Mouse (Mus musculus) brain, embryonic 18.5 days (tissue): Measurements from ENCODE around the gene Grin2a.

Source experiments
- DNase-seq: peaks from one replicate; pipeline ENCODE4 v3.0.0-alpha.2; 2012; ENCODE audit warnings: low read depth, low spot score

The Grin2a gene

DNA sequence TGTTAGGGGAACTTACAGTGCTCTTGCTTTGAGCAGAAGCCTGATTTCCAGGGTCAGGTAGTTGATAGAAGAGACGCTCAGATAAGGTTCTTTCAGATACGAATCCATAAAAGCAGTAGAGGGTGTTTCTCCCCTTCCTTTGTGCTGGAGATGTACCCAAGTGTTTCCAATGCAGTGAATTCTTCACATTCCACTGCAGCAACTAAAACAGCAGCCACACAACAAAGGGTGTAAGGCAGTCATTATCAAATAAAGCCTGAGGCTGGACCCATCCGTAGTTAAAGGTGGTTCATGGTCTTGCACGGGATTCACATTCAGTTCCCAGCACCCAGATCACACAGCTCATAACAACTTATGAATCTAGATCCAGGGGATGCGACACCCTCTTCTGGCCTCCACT, 241.3 kb downstream of the Grin2a start:
- DNase-seq = no peak

DNA sequence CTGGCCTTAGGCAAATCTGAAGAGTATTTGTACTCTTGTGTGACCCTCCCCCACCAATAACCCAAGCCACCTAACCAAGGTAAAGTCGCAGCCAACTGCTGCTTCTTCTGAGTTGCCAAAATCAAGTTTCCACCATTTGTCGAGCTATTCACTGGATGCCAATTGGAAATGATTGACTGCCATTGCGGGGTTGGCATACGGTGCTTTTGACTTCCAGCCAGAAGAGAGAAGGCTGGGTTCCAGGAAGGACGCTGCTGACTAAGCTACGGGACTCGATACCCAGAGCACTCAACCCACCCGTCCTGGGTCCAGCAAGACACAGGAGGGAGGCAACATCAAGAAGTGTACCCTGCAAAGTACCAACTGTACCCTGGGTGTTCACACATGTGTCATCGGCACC, 242.3 kb downstream of the Grin2a start:
- peak; percentile 39 for DNase-seq

DNA sequence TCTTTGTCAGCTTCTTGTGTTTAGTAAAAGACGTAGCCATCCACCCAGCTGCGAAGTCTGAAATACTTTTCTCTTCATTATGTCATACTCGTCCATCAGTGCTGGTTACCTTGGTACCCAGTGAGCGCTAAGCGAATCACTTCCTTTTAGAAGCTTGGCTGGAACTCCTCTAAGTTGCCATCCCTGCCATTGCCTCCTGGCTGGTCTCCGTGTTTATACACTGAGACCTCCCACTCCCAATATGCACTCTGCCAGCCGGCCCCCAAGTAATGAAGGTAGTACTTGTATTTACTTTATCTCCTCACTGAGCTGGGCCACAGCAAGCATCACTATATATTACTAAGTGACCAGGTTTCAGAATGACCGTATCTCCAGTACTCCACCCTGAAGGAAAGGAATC, 242.8 kb downstream of the Grin2a start:
- DNase-seq = peak; percentile 4

DNA sequence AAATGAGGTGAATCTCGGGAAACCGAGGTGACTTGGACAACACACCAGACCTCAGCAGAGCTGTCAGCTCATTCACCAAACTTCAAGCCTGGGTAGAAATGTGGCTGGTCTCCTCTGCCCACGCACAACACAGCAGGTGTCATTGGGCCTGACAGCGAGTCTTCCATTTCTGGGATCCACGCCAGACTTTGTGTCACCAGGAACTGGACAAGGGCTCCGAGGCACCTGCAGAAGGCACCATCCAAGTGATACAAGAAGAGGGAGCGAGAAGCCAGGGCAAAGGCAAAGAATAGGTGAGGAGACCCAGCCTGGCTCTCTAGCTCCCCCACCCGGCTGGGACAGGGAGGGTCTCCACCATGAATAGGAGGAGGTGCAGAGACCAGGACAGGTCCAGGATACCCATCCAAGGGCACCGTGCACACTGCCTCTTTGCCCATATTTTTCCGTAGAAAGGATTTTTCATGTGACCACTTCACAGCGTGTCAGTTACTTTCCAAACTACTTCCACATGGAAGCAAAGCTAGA, 244.3 kb downstream of the Grin2a start:
- DNase-seq = no peak

DNA sequence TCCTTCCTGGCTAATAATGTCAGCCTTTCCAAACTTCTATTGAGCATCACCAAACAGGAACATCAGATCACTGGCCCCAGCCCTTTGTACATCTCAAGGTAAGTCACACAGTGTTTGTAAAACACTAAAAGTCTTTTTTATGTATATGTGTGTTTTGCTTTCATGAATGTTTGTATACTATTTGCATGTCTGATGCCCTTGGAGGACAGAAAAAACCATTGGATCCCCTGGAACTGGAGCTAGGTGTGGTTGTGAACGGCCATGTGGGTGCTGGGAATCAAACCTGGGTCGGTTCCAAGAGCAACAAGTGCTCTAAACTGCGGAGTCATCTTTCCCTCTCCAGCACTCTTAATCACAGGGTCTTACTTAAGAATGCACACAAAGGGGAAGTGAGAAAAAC, 245.7 kb downstream of the Grin2a start:
- DNase-seq = no peak

DNA sequence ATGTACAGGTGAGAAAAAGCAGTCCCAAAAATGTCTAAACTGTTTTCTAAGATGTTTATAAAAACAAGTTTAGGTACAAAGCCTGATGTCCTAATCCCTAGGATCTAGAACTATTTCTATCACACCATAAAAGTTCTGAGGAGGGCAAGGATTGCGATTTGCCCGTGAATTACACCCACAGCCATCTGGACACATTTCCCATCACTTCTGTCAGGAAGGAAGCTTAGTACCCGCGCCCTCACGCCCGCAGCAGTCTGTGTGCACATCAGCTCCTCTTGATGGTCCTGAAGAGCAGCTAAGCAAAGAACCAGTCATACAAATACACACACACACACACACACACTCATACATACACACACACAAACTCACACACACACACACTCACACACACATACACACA, 252.9 kb downstream of the Grin2a start:
- no peak for DNase-seq

DNA sequence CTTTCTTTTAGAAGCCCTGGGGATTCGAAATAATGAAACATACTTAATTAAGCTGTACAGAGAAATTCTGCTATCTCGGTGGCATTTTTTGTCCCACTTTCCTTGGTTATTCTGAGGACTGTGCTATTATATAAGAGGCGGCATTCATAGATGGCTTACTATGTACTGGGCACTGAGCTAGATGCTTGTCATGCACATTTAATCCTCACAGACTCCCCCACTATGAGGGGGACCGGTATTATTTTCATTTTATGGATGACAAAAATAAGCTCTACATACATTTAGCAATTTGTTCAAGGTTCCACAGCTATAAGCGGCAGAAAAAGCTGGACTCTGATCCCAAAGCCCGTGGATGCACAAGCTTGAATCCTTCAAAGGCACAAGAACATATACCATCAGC, 256.7 kb downstream of the Grin2a start:
- DNase-seq = no peak

DNA sequence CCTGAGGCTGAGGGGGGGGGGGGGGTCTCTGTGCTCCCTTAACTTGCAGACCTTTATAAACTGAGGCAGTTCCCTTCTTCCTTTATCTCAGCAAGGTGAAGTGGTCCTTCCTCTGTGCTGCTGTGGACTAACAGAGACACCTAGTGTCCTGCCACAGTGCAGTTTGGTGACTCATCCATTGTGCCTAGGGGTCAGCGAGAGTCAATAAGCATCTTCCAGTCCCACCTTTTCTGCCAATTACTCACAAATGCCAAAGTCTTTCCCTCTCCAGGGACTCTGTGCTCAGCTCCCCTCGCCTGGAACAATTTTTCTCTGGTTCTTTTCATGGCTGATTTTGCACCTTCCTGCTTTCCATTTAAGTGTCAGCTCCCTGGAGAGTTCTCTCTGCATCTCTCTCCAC, 258.2 kb downstream of the Grin2a start:
- no peak for DNase-seq

DNA sequence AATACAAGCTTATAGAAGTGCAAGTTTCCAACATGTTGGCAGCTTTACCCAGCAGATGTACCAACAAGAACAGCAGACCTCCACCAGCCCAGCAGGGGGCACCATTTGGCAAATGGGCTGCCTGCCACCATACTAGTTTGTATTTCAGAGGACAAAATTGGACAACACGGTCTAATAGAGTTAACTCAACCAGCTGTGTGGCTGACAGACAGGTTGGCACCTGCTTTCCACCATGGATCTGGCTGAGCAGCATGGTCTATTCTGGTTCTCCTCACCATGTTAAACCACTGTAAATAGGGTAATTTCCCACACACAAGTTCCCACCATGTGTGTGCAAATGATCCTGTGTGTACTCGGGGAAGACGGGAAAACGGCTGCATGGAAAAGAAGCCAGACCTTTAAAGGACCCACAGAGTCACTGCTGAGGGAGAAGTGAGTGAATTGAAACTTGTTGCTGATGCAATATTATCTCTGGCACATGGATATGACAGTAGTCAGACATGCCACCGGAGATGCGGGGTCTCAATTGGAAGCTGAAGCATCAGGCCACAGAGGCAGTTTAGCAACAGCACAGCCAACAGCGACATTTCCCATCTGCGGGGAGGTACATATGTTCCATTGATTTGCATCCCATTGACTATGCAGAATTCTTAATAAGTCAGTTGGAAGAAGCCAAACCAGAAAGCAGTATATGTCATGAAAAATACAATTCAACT, 259.8 kb downstream of the Grin2a start:
- peak; percentile 54 for DNase-seq

DNA sequence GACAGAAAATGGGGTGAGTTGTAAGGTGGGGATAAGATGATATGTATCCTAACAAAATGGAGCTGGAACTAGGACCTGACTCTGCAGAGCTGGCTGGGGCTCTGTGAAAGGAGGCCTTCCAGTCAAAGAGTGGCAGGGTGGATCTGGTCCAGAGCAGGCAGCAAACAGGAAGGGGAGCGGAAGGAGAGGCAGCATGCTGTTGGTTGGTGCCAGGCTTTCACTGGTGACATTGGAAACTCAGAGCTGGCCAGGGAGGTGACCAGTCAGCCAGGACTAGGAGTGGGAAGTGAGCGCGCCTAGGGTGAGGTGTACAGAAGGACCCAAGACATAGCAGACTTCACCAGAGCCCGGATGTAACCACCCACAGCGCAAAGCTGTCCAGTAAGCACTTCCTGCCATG, 267.8 kb downstream of the Grin2a start:
- no peak for DNase-seq

DNA sequence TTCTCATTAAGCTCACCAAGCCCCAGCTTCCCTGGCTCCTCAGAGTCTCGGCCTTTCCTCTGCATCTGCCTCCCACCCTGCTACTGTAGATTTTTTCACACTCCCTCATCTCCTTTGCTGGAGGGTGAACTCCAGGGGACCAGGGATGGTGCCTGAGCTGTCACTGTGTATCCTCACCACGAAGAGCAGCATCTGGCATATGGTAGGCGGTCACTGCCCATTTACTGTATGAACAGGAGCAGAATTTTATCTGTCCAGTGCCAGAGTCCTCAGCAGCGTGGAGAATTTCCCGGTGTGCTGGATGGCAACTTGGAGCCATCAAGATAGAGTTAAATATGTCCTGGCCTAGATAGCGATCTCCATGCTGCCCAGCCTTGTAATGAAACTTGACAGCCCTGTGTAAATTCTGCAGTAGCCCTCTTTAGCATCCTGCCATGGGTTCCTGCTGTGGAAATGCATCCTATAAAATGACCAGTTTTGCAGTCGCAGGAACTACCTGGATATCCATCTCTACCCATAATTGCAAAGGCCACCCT, 269.7 kb downstream of the Grin2a start:
- no peak for DNase-seq

DNA sequence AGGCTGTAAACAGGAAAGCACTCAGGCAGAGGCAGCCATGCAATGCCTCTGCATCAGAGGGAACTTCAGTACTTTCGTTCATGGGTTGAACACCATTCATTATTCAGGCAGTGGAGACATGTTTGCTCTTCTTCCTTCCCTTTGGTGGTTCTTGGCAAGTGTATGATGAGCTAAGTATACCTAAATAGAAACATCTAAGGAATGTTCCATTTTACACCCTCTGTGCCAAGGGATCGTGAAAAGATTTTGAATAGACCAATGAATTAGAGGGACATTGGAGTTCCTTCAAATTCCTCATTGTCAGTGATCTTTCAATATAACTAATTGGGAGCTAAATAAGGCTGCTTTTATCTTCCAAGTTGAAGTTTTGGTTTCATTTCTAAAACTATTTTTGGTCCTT, 284.0 kb downstream of the Grin2a start:
- no peak for DNase-seq

DNA sequence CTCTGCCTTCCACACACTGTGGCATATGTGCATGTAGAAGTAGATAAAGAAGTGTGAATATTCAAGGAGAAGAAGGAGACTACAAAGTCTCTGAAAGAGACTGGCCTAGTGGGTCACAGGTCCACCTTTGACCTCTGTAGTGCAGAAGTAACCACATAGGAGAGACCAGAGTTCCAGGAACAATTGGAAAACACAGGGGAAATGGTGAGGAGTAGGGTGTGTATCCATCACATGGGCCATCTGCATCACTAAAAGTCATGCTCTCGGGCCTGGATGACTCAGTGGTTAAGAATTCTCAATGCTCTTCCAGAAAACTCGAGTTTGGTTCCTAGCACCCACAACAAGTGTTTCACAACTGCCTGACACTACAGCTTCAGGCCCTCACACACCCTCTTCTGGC, 285.4 kb downstream of the Grin2a start:
- DNase-seq = no peak

DNA sequence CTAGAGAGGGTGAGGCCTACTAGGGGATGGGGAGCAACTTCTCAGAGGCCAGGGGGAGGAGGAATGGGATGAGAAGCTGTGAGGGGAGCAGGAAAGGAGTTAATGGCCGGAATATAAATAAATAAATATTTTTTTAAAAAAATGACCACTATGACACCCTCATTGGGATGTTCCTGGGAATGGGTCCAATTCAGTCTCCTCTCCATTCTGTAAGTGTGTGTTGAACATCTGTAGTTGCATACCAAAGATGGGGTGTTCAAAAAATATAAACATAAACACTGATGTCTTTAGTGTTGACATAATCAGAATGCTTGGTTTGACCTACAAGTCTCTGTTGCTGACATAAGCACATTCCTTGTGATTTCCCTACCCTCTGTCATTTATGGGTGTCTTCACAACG, 298.2 kb downstream of the Grin2a start:
- DNase-seq = no peak

DNA sequence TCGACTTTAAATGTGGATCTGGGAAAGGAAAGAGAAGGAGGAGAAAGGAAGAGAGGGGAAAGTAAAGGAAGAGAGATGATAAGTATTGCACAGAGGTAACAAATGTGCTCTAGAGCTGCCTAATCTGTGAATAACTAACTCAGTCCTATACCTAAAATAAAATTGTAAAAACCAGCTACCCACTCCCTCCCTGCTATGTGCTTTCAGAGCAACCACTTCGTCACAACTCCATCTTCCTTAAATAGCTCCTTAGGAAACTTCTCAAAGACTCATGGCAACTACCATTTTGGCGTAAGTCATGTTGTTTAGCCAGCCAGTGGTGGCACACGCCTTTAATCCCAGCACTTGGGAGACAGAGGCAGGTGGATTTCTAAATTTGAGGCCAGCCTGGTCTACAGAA, 301.3 kb downstream of the Grin2a start:
- no peak for DNase-seq

DNA sequence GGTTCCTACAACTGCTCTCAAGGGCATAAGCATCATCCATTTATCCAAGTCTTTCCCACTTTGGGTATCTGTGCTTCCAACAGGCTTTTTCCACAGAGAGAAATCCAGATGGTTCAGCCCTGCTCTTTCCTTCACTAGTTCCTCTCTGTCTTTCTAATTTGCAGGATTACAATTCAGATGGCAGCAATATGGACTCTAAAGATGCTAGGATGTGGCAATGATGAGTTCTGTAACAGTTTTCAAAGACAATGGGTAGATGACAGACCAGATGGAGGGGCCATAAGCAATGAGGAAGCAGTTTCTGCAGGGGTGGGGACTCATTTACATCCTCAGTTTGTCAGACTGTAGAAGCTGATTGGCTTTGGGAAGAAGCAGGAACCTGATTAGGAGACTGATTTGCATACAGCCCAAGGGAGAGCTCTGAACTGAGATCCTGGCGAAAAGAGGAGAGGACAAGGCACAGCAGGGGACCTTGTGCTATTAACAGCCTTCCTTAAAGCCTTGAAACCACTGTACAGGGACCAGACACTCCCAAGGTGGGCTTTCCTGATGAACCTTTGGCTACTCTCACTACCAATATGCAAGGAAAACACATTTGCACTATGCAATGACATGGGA, 306.7 kb downstream of the Grin2a start:
- DNase-seq = peak; percentile 56

DNA sequence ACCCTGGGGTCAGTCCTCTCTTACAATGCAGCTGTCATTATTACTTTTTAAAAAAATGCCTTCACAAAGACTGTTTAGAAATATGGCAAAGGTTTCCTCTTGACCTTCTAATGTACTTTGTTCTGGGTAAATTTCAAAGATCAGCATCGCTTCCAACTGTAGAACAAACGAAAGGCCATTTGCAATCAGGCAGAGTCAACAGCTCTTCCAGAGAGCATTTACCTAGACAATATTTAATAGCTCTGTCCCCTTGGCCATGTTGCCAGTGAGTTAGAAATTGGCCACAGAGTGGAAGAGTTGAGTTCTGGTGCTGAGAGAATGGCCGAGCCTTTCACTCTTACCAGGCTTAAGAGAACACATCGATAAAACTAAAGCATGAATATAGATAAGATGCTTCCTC, 314.8 kb downstream of the Grin2a start:
- DNase-seq = no peak

DNA sequence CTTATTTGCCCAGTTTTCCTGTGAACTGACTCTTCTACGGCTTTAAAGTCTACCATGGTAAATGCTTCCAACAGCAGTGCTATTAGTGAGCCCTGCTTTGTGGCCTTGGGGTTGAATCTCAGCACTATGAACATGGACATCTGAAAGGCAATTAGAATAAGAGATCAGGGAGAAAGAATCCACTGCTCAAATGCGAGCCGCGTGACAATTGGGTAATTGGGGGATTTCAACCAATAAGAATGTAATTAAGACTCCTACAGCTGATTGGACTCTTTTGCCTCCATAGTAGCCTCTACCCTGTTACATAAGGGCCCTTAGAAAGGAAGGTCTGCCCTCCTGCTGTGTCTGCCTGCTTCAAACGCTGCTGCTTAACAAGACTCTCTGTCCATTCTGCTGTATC, 315.4 kb downstream of the Grin2a start:
- no peak for DNase-seq

DNA sequence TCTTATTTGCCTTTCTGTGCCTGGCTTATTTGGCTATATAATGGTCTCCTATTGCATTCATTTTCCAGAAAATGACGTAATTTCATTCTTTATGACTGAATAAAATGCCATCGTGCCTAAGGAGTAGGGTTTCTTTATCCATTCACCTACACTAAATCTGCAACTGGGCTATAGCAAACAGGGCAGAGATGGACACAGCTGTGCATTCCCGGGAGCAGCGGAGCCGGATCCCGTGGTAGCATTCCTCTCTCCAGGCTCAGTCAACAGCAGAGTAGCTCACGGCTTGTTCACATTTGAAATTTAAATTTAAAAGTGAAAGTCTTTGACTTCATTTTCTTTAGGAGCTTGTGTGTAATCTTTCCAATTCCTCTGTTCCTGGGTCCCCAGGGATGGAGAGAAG, 316.6 kb downstream of the Grin2a start:
- DNase-seq = no peak

DNA sequence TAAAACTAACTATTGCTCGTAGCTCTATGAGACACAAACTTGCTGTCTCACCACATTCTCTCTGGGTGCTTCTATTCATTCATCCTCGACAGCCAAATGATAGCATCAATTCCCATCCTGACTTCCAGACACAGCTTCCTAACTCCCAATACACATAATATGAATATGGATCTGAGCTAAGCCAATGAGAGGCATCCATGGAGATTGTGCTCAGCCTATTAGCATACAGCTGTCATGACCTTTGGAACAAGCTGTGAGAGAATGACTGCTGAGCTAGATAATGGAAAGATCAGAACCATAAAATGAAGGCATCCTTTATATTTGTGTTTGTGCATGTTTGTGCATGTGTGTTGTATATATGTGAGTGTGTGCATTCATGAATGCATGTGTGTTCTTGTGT, 323.0 kb downstream of the Grin2a start:
- DNase-seq = no peak

DNA sequence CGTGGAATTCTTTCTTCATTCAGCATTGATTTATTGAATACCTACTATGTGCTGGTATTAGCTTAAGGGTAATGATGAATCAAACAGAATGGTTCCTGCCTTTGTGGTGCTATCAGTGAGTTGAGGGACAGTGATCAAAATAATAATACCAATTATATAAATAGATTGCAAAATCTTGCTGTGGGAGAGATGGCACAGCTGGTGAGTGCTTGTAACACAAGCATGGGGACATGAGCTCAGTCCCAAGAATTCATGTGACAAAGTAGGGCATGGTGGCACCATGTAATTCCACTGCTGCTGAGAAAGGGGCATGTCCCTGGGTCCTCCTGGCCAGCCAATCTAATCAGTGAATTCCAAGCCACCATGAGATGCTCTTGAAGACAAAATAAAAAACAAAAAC, 324.1 kb downstream of the Grin2a start:
- DNase-seq = no peak

DNA sequence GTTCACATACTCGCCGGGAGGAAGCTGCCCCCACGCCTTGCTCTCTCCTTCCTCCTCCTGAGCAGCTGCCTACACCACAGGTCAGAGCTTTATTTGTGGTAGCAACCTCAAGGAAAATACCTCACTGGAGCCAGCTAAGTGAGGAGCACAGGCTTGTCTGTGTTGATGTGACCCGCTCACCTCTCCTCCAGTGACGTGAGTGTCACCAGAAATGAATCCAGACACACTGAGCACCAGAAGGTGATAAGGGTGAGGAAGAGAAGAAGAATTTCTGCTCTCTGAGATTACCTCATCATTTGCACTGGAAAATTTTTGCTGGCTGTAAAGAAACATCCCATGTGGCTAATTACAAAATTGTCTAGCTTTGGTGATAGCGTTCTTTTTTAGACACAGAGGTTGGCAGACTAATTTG, 324.6 kb downstream of the Grin2a start:
- no peak for DNase-seq

DNA sequence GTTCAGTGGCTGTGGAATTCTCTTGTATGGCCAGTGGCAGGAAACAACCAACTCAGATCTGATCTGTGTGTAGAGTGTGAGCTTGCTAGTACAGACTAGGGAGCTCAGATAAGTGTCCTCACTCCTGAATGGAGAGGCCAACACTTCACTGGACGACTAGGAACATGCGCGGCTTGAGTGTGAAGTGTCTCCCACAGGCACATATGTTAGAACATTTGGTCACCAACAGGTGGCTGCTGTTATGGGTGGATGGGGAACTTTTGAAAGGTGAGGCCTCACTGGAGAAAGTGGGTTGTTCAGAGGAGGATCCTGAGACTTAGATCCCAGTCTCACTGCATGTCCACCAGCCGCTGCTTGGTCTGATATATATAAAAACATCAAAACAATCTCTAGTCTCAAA, 329.5 kb downstream of the Grin2a start:
- DNase-seq = no peak
